Mouse (Mus musculus) hindbrain, embryonic 15.5 days (tissue): ENCODE measurements around the gene Astn2. TPM values are rescaled to one million over a fixed set of nuclear protein-coding genes. Genes with fewer than 3 reads are reported as not detected.
A peak's percentile ranks its signal among the peaks of the same experiment; 100 is the strongest.

Source experiments
- ATAC-seq: fragments of 200-750 bp; cut with Nextera tagmentation; 2 replicates; pipeline ENCODE4 v1.8.0; 2017; ENCODE audit warnings: low read depth, moderate number of reproducible peaks, moderate TSS enrichment; ENCODE audit not compliant: low FRiP score
- H3K27ac ChIP-seq: fragments of 300-500 bp; sonication (generic); replicated peaks from 2 replicates; pipeline ENCODE4 v1.5.1; 2015; ENCODE audit warnings: mild to moderate bottlenecking, inconsistent platforms
- H3K27me3 ChIP-seq: fragments of 300-500 bp; sonication (generic); 2 replicates; pipeline ENCODE4 v1.6.1; 2015; ENCODE audit warnings: control low read depth, inconsistent platforms
- H3K36me3 ChIP-seq: fragments of 300-500 bp; sonication (generic); 2 replicates; pipeline ENCODE4 v1.6.1; 2015; ENCODE audit warnings: control low read depth, inconsistent platforms
- H3K4me1 ChIP-seq: fragments of 300-500 bp; sonication (generic); replicated peaks from 2 replicates; pipeline ENCODE4 v1.6.1; 2015; ENCODE audit warnings: control low read depth, inconsistent platforms
- H3K4me2 ChIP-seq: fragments of 300-500 bp; sonication (generic); 2 replicates; pipeline ENCODE4 v1.6.1; 2015; ENCODE audit warnings: moderate library complexity, mild to moderate bottlenecking, inconsistent platforms
- H3K4me3 ChIP-seq: fragments of 300-500 bp; sonication (generic); 2 replicates; pipeline ENCODE4 v1.5.1; 2015; ENCODE audit warnings: mild to moderate bottlenecking, inconsistent platforms
- H3K9ac ChIP-seq: fragments of 300-500 bp; sonication (generic); 2 replicates; pipeline ENCODE4 v1.6.1; 2015; ENCODE audit warnings: inconsistent platforms
- H3K9me3 ChIP-seq: fragments of 300-500 bp; sonication (generic); 2 replicates; pipeline ENCODE4 v1.6.1; 2016; ENCODE audit warnings: control low read depth, inconsistent platforms
- WGBS: fragments of 180-500 bp; shearing (Covaris S2); methylation state at CpG from one replicate; pipeline ENCODE4 v1.1.7; 2015; 5-methylcytosine and 5-hydroxymethylcytosine counted together
- polyA plus RNA-seq: library from polyadenylated mRNA; unstranded; fragments of >200 nt; fragmentation: Nextera tagmentation; extraction: Ambion mirVana; gene quantifications from 2 replicates; pipeline ENCODE4 v1.2.1, GENCODE M21; 2015

Astn2 gene
- polyA plus RNA-seq, 1 experiment from 2014 or later, result 3.5 TPM

DNA sequence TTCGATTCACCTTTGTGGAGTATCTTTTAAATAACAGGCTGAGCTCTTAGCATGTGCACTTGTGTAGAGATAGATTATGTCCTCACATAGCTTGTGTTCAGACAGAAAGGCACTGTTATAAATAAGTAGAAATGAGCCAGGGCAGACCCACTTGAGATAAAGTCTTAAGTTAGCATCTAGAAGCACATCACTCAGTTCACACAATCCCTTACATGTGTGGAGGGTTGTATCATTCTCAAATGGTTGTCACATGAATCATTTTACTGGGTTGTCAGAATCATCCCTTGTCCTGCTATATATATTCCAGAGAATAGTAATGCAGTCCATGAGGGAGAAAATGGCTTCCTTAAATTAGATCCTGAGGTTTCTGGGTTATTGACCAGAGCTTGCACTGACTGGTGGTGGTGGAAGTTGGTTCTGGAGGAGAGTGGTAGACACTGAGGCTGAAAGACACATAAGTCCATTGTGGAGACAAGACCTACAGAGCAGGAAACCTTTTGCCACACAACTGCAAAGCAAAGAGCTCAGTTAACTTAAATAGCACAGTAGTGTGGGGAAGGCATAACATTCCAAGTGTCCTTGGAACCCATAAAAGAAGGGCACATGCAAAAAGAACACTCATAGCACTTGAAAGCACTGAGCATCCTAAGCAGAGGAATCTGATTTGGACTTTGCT, 590.8 kb downstream of the Astn2 start:
- H3K36me3 ChIP-seq, result no peaks in the 10 kb centered on the region
- H3K4me3 ChIP-seq, result no peak overlapping the region
- H3K4me1 ChIP-seq, result no peaks in the 10 kb centered on the region
- 86% methylated on average over 1 of the region's 1 CpGs for WGBS
- ATAC-seq, result no peak
- H3K27me3 ChIP-seq, result no peaks in the 10 kb centered on the region
- no peak overlapping the region for H3K4me2 ChIP-seq
- no peaks in the 10 kb centered on the region for H3K9me3 ChIP-seq
- no peak overlapping the region for H3K27ac ChIP-seq
- H3K9ac ChIP-seq, result no peak overlapping the region

DNA sequence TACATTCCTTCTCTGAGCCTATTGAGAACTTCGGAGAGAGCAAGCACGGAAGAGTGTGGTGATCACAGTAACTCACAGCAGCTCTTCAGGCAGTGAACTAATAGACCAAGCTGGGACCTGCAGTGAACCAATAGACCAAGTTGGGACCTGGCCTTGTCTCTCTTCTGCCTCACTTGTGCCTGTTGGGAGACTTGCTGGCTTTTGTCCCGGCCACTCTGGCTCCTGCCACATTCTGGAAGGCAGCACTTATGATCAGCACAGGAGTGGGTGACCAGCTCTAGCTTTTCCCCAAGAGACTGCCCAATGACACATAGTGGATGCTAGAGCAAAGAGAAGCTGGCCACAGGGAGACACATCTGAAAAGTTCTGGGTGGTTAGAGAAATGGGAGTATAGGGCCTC, 597.1 kb downstream of the Astn2 start:
- Histone ChIP-seq H3K27me3 (no peaks in the 10 kb centered on the region), H3K9me3 (no peaks in the 10 kb centered on the region), H3K36me3 (no peaks in the 10 kb centered on the region), H3K27ac (no peak overlapping the region), H3K4me2 (no peak overlapping the region), H3K4me1 (0 out of 2 replicates have a peak, but pooled peaks cover 4% of the 10 kb centered on the region), H3K9ac (no peak overlapping the region), H3K4me3 (no peak overlapping the region)
- 88% methylated on average over 3 of the region's 3 CpGs for WGBS
- ATAC-seq, result no peak

DNA sequence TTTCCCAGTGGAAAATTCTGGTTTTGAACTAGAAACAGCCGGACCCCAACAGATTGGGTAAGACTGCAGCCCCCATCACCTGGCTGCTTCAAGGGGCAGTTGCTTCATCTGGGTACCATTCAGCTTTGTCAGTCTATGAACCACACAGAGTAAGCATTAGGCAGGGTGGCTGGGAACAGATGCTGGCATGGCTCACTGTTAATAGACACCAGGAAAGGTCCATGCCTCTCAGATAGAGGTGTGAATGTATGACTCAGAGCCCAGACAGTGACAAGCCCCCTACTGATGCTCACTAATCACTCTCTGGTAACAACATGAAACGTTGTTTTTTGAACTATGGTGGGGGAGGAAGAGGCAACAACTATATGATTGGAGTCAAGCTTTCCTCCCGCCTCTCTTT, 603.2 kb downstream of the Astn2 start:
- Histone ChIP-seq H3K4me2 (no peak overlapping the region), H3K27ac (no peak overlapping the region), H3K9me3 (no peaks in the 10 kb centered on the region), H3K27me3 (no peaks in the 10 kb centered on the region), H3K9ac (no peak overlapping the region), H3K4me1 (0 out of 2 replicates have a peak, but pooled peaks cover 4% of the 10 kb centered on the region), H3K4me3 (no peak overlapping the region), H3K36me3 (no peaks in the 10 kb centered on the region)
- 68% methylated on average over 3 of the region's 3 CpGs for WGBS
- no peak for ATAC-seq

- ATAC-seq, result no peak
These were observed 613.4 kb downstream of the Astn2 start for GRCm38 (mm10) chr4:65791051-65791450.

GRCm38 (mm10) chr4:65773368-65774010, 630.9 kb downstream of the Astn2 start:
- H3K36me3 ChIP-seq, result no peaks in the 10 kb centered on the region
- no peaks in the 10 kb centered on the region for H3K4me1 ChIP-seq
- no peaks in the 10 kb centered on the region for H3K9me3 ChIP-seq
- no peak for ATAC-seq
- H3K4me2 ChIP-seq, result no peak overlapping the region
- no peaks in the 10 kb centered on the region for H3K27me3 ChIP-seq
- no peak overlapping the region for H3K4me3 ChIP-seq
- H3K9ac ChIP-seq, result no peak overlapping the region
- 85% methylated on average over 5 of the region's 5 CpGs for WGBS
- H3K27ac ChIP-seq, result no peak overlapping the region

More at GRCm38 (mm10) chr4:65791051-65791450, 613.4 kb downstream of the Astn2 start:
- H3K27ac ChIP-seq, result no peak overlapping the region
- H3K9me3 ChIP-seq, result no peaks in the 10 kb centered on the region
- H3K9ac ChIP-seq, result no peak overlapping the region
- H3K4me3 ChIP-seq, result no peak overlapping the region
- H3K4me2 ChIP-seq, result no peak overlapping the region
- no peaks in the 10 kb centered on the region for H3K27me3 ChIP-seq
- H3K4me1 ChIP-seq, result no peaks in the 10 kb centered on the region
- H3K36me3 ChIP-seq, result no peaks in the 10 kb centered on the region

DNA sequence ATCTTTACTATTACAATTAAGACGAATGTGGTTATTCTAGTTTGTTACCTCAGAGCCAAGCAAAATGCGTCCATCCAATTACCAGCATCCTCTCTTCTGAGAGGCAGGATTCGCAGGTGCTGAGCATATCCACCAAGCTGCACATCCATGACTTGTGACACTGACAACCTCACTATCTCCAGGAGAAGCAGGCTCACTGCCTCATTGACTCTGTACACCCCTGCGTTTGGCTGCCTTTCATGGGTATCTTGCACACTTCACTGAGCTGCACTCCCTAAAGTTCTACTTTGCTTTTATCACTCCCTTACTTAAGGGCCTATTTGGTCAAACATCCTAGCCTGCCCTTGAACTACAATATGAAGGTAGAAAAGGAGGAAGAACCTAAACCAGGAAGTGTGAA, 633.5 kb downstream of the Astn2 start:
- no peak overlapping the region for H3K4me2 ChIP-seq
- no peaks in the 10 kb centered on the region for H3K36me3 ChIP-seq
- 83% methylated on average over 4 of the region's 4 CpGs for WGBS
- no peak for ATAC-seq
- H3K9me3 ChIP-seq, result no peaks in the 10 kb centered on the region
- H3K27me3 ChIP-seq, result no peaks in the 10 kb centered on the region
- H3K4me1 ChIP-seq, result no peaks in the 10 kb centered on the region
- H3K4me3 ChIP-seq, result no peak overlapping the region
- no peak overlapping the region for H3K9ac ChIP-seq
- no peak overlapping the region for H3K27ac ChIP-seq

DNA sequence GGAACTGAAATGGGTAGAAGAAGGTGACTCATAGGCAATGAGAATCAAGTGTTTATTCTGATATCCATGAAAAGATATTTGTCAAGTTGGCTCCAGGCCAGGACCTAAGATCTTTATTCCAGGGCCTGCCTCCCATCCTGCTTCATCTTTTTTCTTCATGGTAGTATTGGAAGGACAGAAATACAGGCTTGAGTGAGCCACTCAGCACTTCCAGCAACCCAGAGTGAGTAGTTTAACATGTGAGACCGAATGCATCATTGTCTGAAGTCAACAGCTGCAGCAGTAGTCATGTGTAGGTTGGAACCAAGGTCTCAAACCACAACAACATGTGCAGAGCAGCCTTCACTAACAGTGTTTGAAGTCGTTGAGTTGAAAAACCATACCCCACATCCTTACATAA, 636.5 kb downstream of the Astn2 start:
- no peaks in the 10 kb centered on the region for H3K27me3 ChIP-seq
- ATAC-seq, result no peak
- no peak overlapping the region for H3K4me2 ChIP-seq
- H3K4me1 ChIP-seq, result no peaks in the 10 kb centered on the region
- no peak overlapping the region for H3K27ac ChIP-seq
- no peak overlapping the region for H3K4me3 ChIP-seq
- H3K36me3 ChIP-seq, result no peaks in the 10 kb centered on the region
- H3K9me3 ChIP-seq, result no peaks in the 10 kb centered on the region
- H3K9ac ChIP-seq, result no peak overlapping the region
- 65% methylated on average over 2 of the region's 2 CpGs for WGBS

GRCm38 (mm10) chr4:65767431-65767830, 637.0 kb downstream of the Astn2 start:
- Histone ChIP-seq H3K4me3 (no peak overlapping the region), H3K27ac (no peak overlapping the region), H3K9me3 (no peaks in the 10 kb centered on the region), H3K36me3 (no peaks in the 10 kb centered on the region), H3K4me1 (no peaks in the 10 kb centered on the region), H3K9ac (no peak overlapping the region), H3K27me3 (no peaks in the 10 kb centered on the region), H3K4me2 (no peak overlapping the region)
- WGBS, result 75% methylated on average over 4 of the region's 4 CpGs
- ATAC-seq, result no peak

DNA sequence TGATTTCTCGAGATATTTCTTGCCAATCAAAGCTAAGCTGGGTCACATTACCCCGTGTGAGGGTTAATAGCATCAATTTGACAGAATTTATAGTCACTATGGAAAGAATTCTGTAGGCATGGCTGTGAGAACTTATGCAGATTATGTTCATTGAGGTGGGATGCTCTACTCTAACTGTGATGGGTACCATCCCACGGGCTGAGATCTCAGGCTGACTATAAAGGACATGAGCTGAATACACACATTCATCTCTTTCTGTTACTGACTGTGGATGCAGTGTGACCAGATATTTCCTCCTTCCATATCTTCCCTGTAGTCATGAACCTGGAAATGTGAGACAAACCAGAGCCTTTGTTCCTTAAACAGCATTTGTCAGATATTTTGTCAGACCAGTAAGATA, 639.1 kb downstream of the Astn2 start:
- 82% methylated on average over 3 of the region's 3 CpGs for WGBS
- H3K27me3 ChIP-seq, result no peaks in the 10 kb centered on the region
- H3K27ac ChIP-seq, result no peak overlapping the region
- ATAC-seq, result no peak
- H3K4me3 ChIP-seq, result no peak overlapping the region
- H3K9ac ChIP-seq, result no peak overlapping the region
- H3K4me1 ChIP-seq, result no peaks in the 10 kb centered on the region
- H3K36me3 ChIP-seq, result no peaks in the 10 kb centered on the region
- H3K9me3 ChIP-seq, result no peaks in the 10 kb centered on the region
- H3K4me2 ChIP-seq, result no peak overlapping the region

- 0 out of 2 replicates have a peak, but pooled peaks have one; percentile 27 for ATAC-seq
- Histone ChIP-seq H3K9me3 (no peaks in the 10 kb centered on the region), H3K36me3 (no peaks in the 10 kb centered on the region), H3K4me3 (no peak overlapping the region), H3K27ac (no peak overlapping the region), H3K9ac (no peak overlapping the region), H3K4me1 (no peaks in the 10 kb centered on the region), H3K4me2 (no peak overlapping the region), H3K27me3 (no peaks in the 10 kb centered on the region)
- 63% methylated on average over 4 of the region's 4 CpGs for WGBS
These were observed 640.1 kb downstream of the Astn2 start for GRCm38 (mm10) chr4:65764275-65764674.

- Histone ChIP-seq H3K9ac (no peak overlapping the region), H3K27me3 (no peaks in the 10 kb centered on the region), H3K9me3 (no peaks in the 10 kb centered on the region), H3K27ac (no peak overlapping the region), H3K4me1 (peaks cover under 1% of the 10 kb centered on the region; the same call in 1 of the 2 replicates), H3K36me3 (no peaks in the 10 kb centered on the region), H3K4me3 (no peak overlapping the region), H3K4me2 (no peak overlapping the region)
- ATAC-seq, result peak; percentile 30; the same call in 1 of the 2 replicates
- WGBS, result 64% methylated on average over 2 of the region's 2 CpGs
These were observed 640.6 kb downstream of the Astn2 start for GRCm38 (mm10) chr4:65763823-65764222.

DNA sequence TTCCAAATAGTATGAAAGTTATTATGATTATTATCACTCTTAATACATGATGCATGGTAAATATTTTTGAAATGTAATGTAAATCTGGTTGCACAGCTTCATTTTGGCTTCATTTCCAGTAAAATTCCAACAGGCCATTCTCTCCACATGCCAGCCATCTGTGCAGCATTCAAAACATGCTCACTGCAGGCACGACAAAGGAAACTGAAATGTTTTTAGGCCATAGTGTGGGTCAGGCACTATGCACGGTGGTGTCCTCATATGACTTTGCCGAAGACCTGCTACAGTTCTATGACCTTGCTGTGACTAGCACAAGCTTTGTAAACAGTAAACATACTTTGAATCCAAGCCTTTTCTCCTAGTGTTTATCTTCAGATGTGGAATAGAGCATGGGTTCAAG, 642.3 kb downstream of the Astn2 start:
- H3K4me1 ChIP-seq, result peaks cover 7% of the 10 kb centered on the region; the same call in 1 of the 2 replicates
- WGBS, result 68% methylated on average over 3 of the region's 3 CpGs
- H3K4me3 ChIP-seq, result no peak overlapping the region
- no peak overlapping the region for H3K4me2 ChIP-seq
- H3K27ac ChIP-seq, result no peak overlapping the region
- no peaks in the 10 kb centered on the region for H3K36me3 ChIP-seq
- H3K9ac ChIP-seq, result no peak overlapping the region
- no peaks in the 10 kb centered on the region for H3K27me3 ChIP-seq
- H3K9me3 ChIP-seq, result no peaks in the 10 kb centered on the region
- no peak for ATAC-seq
